Mouse (Mus musculus): ENCODE results near the gene Klhl35.

The Klhl35 gene

DNA sequence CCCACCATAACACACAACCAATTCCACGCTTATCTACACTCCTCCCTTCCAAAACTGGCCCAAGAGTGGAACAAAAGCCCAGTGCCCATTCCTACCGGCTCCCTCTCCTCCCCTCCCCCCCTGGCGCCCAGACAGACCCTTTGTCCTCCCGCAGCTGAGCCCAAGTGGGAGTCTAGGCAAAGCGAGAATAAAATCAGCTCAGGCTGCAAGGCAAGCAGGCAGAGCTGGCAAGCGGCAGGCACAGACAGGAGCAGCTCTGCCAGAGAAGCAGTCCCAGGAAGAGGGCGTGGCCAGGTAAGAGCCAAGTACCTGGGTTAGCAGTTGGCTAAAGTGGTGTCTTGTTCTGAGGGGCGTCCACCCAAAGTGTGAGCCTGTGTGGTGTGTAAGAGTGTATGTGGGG, at the start of gene Klhl35:
TSS of gene Klhl35 (plus strand) at position 194 of the 400 bp plus-strand sequence.
- DNase-seq (ENCODE audit: inconsistent age in 2 of 2, low spot score in 1 of 2), result no peak

DNA sequence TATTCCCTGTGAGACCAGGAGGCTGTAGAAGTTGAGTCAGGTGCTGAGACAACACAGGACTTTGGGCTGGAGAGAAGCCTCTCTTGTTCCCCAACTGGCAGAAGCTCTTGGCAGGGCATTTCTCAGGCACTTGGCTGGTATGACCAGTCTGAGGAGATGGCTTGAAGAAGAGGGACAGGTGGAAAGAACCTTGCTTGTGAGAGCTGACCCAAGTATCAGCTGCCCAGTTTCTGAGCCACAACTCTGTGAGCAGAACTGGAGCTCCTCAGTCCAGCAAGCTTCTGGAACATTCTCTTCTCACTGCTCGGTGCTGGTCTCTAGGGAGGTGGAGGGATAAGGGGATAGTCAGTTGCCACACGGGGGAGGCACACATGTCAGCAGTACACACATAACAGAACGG, 46.5 kb upstream of the Klhl35 start:
- DNase-seq (ENCODE audit: inconsistent age in 2 of 2, low spot score in 1 of 2), result no peak

DNA sequence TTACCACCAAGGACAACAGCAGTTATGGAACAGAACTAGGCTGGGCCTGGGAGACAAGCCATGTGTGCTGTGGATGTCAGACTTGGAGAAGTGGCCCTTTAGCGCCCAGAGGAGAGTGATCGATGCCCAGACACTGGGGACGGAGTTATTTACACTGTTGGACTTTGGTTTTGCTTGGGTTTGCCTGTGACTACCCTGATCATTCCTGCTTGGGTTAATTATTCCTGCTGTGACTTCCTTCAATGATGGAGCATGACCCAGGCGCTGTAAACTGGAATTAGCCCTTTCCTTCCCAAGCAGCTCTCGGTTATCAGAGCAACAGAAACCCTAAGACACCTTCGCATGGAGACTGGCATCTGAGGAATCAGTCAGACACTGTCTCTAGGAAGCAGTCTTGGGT, 44.8 kb upstream of the Klhl35 start:
- no peak for DNase-seq (ENCODE audit: inconsistent age in 2 of 2, low spot score in 1 of 2)

DNA sequence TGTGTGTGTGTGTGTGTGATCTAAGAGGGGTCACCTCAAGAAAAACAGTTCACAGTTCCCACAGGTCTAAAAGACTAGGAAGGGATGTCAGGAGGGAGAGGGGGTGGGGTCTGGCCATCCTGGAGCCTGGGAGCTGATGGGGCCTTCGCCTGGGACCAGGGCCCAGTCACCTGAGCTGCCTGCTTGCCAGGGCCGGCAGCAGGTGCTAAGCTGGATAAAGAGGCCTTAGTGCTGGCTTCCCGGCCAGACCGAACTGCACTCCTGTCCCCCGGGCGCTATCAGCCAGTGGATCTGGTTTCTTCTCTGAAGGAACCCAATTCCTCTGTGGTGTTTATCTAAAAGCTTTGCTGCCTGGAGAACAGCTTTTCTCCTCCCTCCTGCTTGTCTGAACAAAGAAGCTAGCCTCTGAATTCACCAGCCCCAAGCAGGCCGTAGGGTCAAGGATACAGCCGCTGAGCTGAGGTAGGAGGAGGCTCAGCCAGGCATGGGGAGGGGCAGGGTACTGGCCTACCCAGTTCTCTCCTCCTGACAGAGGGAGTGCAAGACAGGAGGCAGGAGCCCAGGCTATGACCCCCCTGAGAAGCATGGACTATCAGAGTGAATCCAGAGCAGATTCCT, 41.2 kb upstream of the Klhl35 start:
- DNase-seq (ENCODE audit: inconsistent age in 2 of 2, low spot score in 1 of 2), result peak; percentile 73 to 79

GRCm38 (mm10) chr7:99425706-99426105, 40.1 kb upstream of the Klhl35 start:
- peak in 1 of 2 experiments; percentile 55 for DNase-seq (ENCODE audit: inconsistent age in 2 of 2, low spot score in 1 of 2)

GRCm38 (mm10) chr7:99427031-99427430, 38.8 kb upstream of the Klhl35 start:
- DNase-seq (ENCODE audit: inconsistent age in 2 of 2, low spot score in 1 of 2), result no peak

DNA sequence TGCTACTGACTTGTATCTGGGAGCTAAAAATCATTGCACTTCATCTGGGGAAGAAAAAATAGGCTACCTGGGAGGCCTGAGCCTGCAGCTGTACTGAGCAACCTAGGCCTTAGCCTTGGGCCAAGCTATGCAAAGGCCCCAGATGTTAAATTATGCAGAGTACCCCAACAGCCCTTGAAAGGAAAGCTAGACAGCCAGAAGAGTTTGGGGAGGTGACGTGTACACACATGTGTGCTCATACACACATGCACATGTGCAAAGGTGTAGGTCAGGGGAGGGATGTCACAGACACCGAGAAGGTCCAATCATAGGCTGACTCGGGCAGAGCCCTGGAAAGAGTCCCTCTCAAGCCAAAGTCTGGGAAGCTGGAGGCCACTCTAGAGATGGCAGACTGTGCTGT, 37.8 kb upstream of the Klhl35 start:
- DNase-seq (ENCODE audit: inconsistent age in 2 of 2, low spot score in 1 of 2), result no peak

DNA sequence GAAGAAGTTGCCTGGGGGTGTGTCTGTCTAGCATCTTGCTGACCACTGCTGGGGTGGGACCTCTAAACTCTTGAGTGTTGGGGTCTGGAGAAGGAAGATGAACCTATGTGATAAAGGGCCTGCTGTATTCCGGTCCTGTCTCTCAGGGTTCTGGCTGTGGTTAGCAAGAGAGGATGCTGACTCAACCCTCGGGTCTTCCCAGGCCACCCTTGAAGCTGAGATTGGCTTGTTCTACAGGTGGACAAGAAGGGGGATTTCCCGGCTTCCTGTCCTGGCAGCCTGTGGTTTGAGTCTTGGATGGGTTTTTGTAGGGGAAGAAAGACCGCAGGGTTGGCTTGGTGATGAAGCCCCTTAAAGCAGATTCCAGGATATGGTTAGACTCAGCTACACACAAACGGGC, 37.0 kb upstream of the Klhl35 start:
- DNase-seq (ENCODE audit: inconsistent age in 2 of 2, low spot score in 1 of 2), result no peak

DNA sequence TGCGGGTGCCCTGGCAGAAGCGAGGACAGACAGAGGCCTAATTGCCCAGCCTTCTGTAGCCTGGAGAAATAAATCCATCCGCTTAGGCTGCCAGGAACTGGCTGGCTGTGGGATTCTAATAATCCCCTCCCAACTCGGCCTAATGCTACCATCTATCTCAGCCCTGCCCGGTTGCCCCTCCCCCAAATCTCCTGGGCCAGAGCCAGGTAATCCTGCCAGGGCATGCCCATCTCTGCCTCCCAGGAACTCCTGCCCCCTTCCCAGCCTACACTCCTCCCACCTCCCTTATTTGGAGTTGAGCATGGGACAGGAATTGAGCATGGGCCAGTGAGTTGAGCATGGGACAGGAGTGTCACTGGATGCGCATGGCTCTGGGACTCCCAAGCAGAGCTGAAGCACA, 36.0 kb upstream of the Klhl35 start:
- no peak for DNase-seq (ENCODE audit: inconsistent age in 2 of 2, low spot score in 1 of 2)

DNA sequence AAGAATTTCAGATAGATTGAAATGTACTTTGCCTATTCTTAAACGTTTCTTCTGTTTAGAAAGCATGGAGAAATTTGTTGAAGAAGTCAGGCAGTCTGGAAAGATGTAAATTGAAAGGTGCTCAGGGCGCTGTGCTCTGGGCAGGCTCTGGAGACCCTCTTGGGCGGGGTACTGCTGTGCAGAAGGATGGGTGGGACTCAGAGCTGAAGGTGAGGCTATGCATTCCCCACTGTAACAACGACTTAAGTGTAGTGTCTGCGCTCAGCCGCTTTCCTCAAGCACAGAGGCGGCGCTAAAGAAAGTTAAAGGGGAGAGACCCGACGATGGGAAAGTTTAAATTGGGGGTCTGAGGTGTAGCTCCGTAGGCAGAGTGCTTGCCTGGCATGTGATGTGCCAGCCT, 35.6 kb upstream of the Klhl35 start:
- no peak for DNase-seq (ENCODE audit: inconsistent age in 2 of 2, low spot score in 1 of 2)

DNA sequence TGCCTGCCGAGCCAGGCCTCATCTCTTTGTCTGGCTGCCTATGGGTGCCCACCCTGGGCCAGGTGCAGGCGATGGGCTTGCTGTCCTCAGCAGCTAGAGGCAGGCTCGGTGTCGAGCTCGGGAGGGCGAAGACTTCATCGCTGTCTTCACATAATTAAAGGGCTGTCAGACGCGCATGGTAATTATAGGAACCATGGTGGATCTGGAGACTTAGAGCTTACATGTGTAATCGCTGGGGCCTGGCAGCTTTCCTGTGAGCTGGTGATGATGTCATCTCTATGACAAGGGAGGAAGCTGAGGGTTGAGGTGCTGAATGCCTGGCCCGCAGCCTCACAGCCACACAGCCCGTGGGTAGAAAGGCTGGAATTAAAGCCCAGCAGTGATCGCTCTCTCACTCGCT, 33.6 kb upstream of the Klhl35 start:
- DNase-seq (ENCODE audit: inconsistent age in 2 of 2, low spot score in 1 of 2), result no peak

DNA sequence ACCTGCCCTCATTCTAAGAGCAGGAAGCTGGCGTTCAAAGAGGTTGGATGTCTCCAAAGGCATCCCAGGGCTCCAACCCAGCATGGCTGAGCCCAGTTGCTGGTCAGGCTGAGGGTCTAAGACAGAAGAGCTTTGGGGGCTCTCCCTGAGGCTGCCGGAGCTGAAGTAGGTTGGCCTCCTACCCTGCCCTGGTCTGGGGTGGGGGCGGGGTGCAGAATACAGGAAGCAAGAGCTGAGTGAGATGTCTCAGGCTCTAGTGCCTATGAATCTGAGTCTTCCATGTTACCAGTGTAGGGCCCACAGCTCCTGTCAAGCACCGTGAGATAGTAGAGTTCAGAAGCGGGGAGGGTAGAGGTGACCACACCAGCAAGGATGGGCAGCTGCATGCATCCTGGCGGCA, 32.9 kb upstream of the Klhl35 start:
- no peak for DNase-seq (ENCODE audit: inconsistent age in 2 of 2, low spot score in 1 of 2)

- DNase-seq (ENCODE audit: inconsistent age in 2 of 2, low spot score in 1 of 2), result no peak
Measured at GRCm38 (mm10) chr7:99434672-99435250, 31.0 kb upstream of the Klhl35 start.

GRCm38 (mm10) chr7:99436530-99436929, 29.3 kb upstream of the Klhl35 start:
- DNase-seq (ENCODE audit: inconsistent age in 2 of 2, low spot score in 1 of 2), result no peak

DNA sequence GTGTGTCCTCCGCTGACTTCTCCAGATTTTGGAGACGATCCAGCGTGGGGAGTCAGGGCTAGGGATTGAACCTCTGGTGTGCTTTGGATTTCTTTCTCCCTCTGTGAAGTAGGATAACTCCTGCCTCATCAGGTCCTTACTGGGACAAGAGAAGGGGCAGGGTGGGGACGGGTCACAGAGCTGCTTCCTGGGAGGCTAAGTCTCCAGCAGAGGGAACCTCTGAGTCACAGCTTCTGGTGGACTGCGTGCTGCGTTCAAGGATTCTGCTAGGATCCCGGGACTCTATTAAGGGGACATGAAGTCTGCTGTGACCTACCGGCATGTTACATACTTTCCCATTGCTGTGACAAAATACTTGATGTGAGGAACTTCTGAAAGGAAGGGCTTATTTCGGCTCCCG, 26.9 kb upstream of the Klhl35 start:
- no peak for DNase-seq (ENCODE audit: inconsistent age in 2 of 2, low spot score in 1 of 2)

DNA sequence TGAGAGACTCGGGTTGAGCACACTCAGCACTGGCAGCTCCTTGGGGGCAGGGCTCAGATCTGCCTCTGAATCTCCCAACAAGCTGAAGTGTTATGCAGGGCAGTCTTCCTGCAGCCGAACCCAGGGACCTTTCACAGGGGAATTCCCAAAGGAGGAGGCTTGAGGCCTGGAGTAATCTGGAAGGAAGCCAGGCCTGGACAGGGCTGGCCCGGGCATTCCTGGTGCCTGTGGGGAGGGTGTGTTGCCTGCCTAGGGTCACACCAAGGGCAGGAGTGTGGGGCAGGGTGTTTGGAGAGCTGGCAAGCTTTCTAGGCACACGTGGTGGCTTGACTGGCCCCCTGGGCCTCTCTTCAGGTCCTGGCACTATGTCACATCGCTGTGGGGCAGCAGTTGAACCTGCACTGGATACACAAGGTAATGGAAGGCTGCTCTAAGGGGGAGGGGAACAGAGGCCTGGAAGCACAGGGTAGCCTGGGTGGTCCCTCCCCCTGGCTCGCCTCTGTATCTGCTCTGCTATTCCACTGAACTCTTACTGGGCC, 24.2 kb upstream of the Klhl35 start:
- peak; percentile 57 to 80 for DNase-seq (ENCODE audit: inconsistent age in 2 of 2, low spot score in 1 of 2)

GRCm38 (mm10) chr7:99443164-99443563, 22.6 kb upstream of the Klhl35 start:
- no peak for DNase-seq (ENCODE audit: inconsistent age in 2 of 2, low spot score in 1 of 2)

DNA sequence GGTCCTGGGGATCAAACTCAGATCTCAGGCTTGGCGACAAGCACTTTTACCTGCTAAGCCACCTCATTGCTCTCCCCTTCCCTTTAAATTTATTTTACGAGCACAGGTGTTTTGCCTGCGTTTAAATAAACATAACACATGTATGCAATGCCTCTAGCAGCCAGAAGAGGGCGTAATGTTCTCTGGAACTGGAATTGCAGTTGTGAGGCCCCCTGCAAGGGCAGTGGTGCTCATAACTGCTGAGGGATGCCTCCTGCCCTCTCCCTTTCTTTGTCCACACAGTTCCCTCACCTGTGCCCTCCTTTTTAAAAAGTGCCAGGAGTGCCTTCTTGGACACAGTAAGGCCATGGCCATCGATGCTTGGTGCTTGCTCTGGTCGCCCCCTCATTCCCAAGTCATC, 21.8 kb upstream of the Klhl35 start:
- DNase-seq (ENCODE audit: inconsistent age in 2 of 2, low spot score in 1 of 2), result no peak

DNA sequence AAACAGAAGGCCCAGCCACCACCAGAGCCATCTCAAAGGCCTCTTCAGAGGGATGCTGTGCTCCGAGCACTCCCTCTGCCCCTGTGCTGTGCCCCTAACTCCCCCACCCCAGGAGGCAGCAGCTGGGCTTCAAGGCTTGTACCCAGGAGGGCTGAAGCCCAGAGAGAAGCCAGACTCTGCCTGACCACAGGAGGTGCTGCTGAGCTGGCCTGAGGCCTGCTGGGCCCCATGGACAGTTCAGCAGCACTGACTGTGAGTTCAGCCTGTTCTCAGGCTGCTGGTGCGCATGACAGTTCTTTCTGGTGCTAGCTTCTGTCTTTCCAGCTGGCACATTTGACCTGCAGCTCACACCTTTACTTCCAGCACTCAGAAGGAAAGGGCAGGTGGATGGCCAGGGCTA, 20.0 kb upstream of the Klhl35 start:
- DNase-seq (ENCODE audit: inconsistent age in 2 of 2, low spot score in 1 of 2), result no peak

DNA sequence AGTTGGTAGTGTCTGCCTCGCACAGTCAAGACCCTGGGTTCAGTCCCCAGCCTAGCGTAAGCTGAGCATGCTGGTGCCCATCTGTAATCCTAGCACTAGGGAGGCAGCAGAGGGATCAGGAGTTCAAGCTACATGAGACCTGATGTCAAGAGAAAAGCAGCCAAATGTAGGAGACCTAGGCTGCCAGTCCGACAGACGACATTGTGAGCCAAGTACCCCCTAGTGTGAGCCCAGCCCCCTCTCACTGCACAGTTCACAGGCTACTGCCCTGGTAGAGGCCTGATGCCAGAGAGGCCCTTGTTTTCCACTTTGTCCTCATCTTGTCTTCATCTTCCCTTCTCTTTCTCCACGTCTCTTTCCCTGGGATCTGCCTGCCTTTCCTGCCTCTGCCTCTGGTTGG, 18.5 kb upstream of the Klhl35 start:
- no peak for DNase-seq (ENCODE audit: inconsistent age in 2 of 2, low spot score in 1 of 2)

GRCm38 (mm10) chr7:99448619-99449018, 17.2 kb upstream of the Klhl35 start:
- no peak for DNase-seq (ENCODE audit: inconsistent age in 2 of 2, low spot score in 1 of 2)

DNA sequence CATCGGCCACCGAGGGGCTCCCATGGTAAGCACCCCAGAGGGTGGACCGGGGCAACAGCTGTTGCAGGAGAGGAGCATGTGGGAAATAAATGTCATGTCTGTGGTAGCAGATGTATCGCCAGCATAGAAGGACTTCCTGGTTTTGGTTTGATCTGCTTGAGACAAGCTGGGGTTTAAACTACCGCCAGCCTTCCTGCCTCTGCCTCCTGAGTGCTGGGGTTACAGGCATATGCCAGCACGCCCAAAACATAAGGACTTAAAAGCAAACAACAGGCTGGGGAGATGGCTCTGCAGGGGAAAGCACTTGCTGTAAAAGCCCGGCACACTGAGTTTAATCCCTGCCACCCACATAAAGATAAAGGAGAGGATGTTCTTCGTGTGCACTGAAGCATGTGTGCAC, 16.7 kb upstream of the Klhl35 start:
- no peak for DNase-seq (ENCODE audit: inconsistent age in 2 of 2, low spot score in 1 of 2)

GRCm38 (mm10) chr7:99449751-99450150, 16.1 kb upstream of the Klhl35 start:
- no peak for DNase-seq (ENCODE audit: inconsistent age in 2 of 2, low spot score in 1 of 2)

Data from adrenal gland, adult (tissue).